Mouse (Mus musculus) limb, embryonic 10.5 days (tissue): ENCODE results near the gene Pkig. TPM values are rescaled to one million over a fixed set of nuclear protein-coding genes. Genes with fewer than 3 reads are reported as not detected.

Experiments
- DNase-seq: peaks from one replicate; pipeline ENCODE4 v3.0.0-alpha.2; 2017; ENCODE audit warnings: low spot score
- H3K27ac ChIP-seq: fragments of 300-500 bp; sonication (generic); 2 replicates; pipeline ENCODE4 v1.5.1; 2016; ENCODE audit warnings: mild to moderate bottlenecking
- H3K27me3 ChIP-seq: fragments of 300-500 bp; sonication (generic); 2 replicates; pipeline ENCODE4 v1.6.1; 2016; ENCODE audit warnings: low read depth, mild to moderate bottlenecking; ENCODE audit not compliant: poor library complexity, severe bottlenecking
- H3K36me3 ChIP-seq: fragments of 300-500 bp; sonication (generic); 2 replicates; pipeline ENCODE4 v1.6.1; 2016; ENCODE audit warnings: mild to moderate bottlenecking, moderate library complexity
- H3K4me1 ChIP-seq: fragments of 300-500 bp; sonication (generic); 2 replicates; pipeline ENCODE4 v1.6.1; 2016
- H3K4me3 ChIP-seq: fragments of 300-500 bp; sonication (generic); 2 replicates; pipeline ENCODE4 v1.5.1; 2016; ENCODE audit warnings: mild to moderate bottlenecking, moderate library complexity
- H3K9me3 ChIP-seq: fragments of 300-500 bp; sonication (generic); replicated peaks from 2 replicates; pipeline ENCODE4 v1.6.1; 2016; ENCODE audit warnings: mild to moderate bottlenecking
- WGBS: fragments of 180-500 bp; shearing (Covaris S2); methylation state at CpG from one replicate; pipeline ENCODE4 v1.1.7; 2016; 5-methylcytosine and 5-hydroxymethylcytosine counted together
- polyA plus RNA-seq: library from polyadenylated mRNA; unstranded; fragments of >200 nt; fragmentation: Nextera tagmentation; extraction: Ambion mirVana; gene quantifications from 2 replicates; pipeline ENCODE4 v1.2.1, GENCODE M21; 2016

Gene Pkig
- polyA plus RNA-seq, 1 experiment from 2014 or later = 191 TPM

- Histone ChIP-seq H3K4me1 (no peaks in the 10 kb centered on the region), H3K4me3 (no peak overlapping the region), H3K9me3 (no peaks in the 10 kb centered on the region), H3K27ac (no peak overlapping the region), H3K27me3 (no peaks in the 10 kb centered on the region), H3K36me3 (peaks cover 44% of the 10 kb centered on the region)
- WGBS = 94% methylated on average over 9 of the region's 9 CpGs
- no peak for DNase-seq
Measured at GRCm38 (mm10) chr2:163735163-163735562, 77.0 kb downstream of the Pkig start.

GRCm38 (mm10) chr2:163735980-163736379 is 77.8 kb downstream of the Pkig start:
- H3K4me3 ChIP-seq = no peak overlapping the region
- H3K27ac ChIP-seq = no peak overlapping the region
- H3K27me3 ChIP-seq = no peaks in the 10 kb centered on the region
- no peak for DNase-seq
- no peaks in the 10 kb centered on the region for H3K9me3 ChIP-seq
- peaks cover 36% of the 10 kb centered on the region for H3K36me3 ChIP-seq
- WGBS = 89% methylated on average over 6 of the region's 6 CpGs
- no peaks in the 10 kb centered on the region for H3K4me1 ChIP-seq

- no peaks in the 10 kb centered on the region for H3K36me3 ChIP-seq
- H3K4me1 ChIP-seq = peaks cover 12% of the 10 kb centered on the region
- WGBS = 79% methylated on average over 5 of the region's 5 CpGs
- no peaks in the 10 kb centered on the region for H3K9me3 ChIP-seq
- H3K27ac ChIP-seq = no peak overlapping the region
- H3K4me3 ChIP-seq = no peak overlapping the region
- no peak for DNase-seq
- no peaks in the 10 kb centered on the region for H3K27me3 ChIP-seq
Measured at GRCm38 (mm10) chr2:163742656-163743055, 84.5 kb downstream of the Pkig start.

GRCm38 (mm10) chr2:163743357-163743756 is 85.2 kb downstream of the Pkig start:
- H3K36me3 ChIP-seq = no peaks in the 10 kb centered on the region
- DNase-seq = no peak
- H3K4me3 ChIP-seq = no peak overlapping the region
- peaks cover 4% of the 10 kb centered on the region for H3K27me3 ChIP-seq
- no peaks in the 10 kb centered on the region for H3K9me3 ChIP-seq
- WGBS = 46% methylated on average over 6 of the region's 6 CpGs
- H3K4me1 ChIP-seq = peaks cover 18% of the 10 kb centered on the region
- H3K27ac ChIP-seq = no peak overlapping the region

GRCm38 (mm10) chr2:163744801-163745570 is 86.8 kb downstream of the Pkig start:
- Histone ChIP-seq H3K27ac (no peak overlapping the region), H3K4me1 (peaks cover 33% of the 10 kb centered on the region), H3K27me3 (peaks cover 17% of the 10 kb centered on the region), H3K4me3 (no peak overlapping the region), H3K36me3 (no peaks in the 10 kb centered on the region), H3K9me3 (no peaks in the 10 kb centered on the region)
- WGBS = 86% methylated on average over 10 of the region's 10 CpGs
- no peak for DNase-seq

GRCm38 (mm10) chr2:163749647-163750611 is 91.7 kb downstream of the Pkig start, which contains the start of gene Ada:
Gene Ada (minus strand): TSS chr2:163750239.
- under 1% methylated on average over 53 of the region's 57 CpGs for WGBS
- peaks cover 30% of the 10 kb centered on the region for H3K27me3 ChIP-seq
- H3K27ac ChIP-seq = peak within 1 kb of the TSS; percentile 83
- H3K9me3 ChIP-seq = no peaks in the 10 kb centered on the region
- peaks cover 30% of the 10 kb centered on the region for H3K4me1 ChIP-seq
- no peaks in the 10 kb centered on the region for H3K36me3 ChIP-seq
- H3K4me3 ChIP-seq = peak within 1 kb of the TSS; percentile 69
- peak; percentile 87 for DNase-seq

GRCm38 (mm10) chr2:163754228-163754627 is 96.0 kb downstream of the Pkig start:
- Histone ChIP-seq H3K4me3 (no peak overlapping the region), H3K4me1 (peaks cover 14% of the 10 kb centered on the region), H3K27ac (no peak overlapping the region), H3K9me3 (no peaks in the 10 kb centered on the region), H3K27me3 (peaks cover 18% of the 10 kb centered on the region), H3K36me3 (no peaks in the 10 kb centered on the region)
- 60% methylated on average over 5 of the region's 5 CpGs for WGBS
- DNase-seq = no peak

- H3K4me1 ChIP-seq = no peaks in the 10 kb centered on the region
- H3K4me3 ChIP-seq = no peak overlapping the region
- H3K27ac ChIP-seq = no peak overlapping the region
Measured at GRCm38 (mm10) chr2:163756723-163757122, 98.5 kb downstream of the Pkig start.

GRCm38 (mm10) chr2:163758146-163758545 is 100.0 kb downstream of the Pkig start:
- DNase-seq = no peak
- Histone ChIP-seq H3K36me3 (no peaks in the 10 kb centered on the region), H3K27ac (no peak overlapping the region), H3K4me3 (no peak overlapping the region), H3K4me1 (no peaks in the 10 kb centered on the region), H3K9me3 (no peaks in the 10 kb centered on the region), H3K27me3 (no peaks in the 10 kb centered on the region)
- 85% methylated on average over 2 of the region's 2 CpGs for WGBS

More at GRCm38 (mm10) chr2:163756723-163757122, 98.5 kb downstream of the Pkig start:
- no peaks in the 10 kb centered on the region for H3K9me3 ChIP-seq
- H3K27me3 ChIP-seq = no peaks in the 10 kb centered on the region
- no peaks in the 10 kb centered on the region for H3K36me3 ChIP-seq
- DNase-seq = no peak
- WGBS = 66% methylated on average over 2 of the region's 2 CpGs

GRCm38 (mm10) chr2:163760589-163760988 is 102.4 kb downstream of the Pkig start:
- no peak overlapping the region for H3K27ac ChIP-seq
- DNase-seq = no peak
- no peaks in the 10 kb centered on the region for H3K9me3 ChIP-seq
- H3K27me3 ChIP-seq = no peaks in the 10 kb centered on the region
- H3K36me3 ChIP-seq = no peaks in the 10 kb centered on the region
- no peak overlapping the region for H3K4me3 ChIP-seq
- 78% methylated on average over 6 of the region's 6 CpGs for WGBS
- no peaks in the 10 kb centered on the region for H3K4me1 ChIP-seq

- Histone ChIP-seq H3K36me3 (no peaks in the 10 kb centered on the region), H3K4me3 (no peak overlapping the region), H3K4me1 (no peaks in the 10 kb centered on the region), H3K27ac (no peak overlapping the region), H3K27me3 (no peaks in the 10 kb centered on the region), H3K9me3 (no peaks in the 10 kb centered on the region)
- DNase-seq = no peak
- 90% methylated on average over 7 of the region's 7 CpGs for WGBS
Measured at GRCm38 (mm10) chr2:163761402-163761801, 103.2 kb downstream of the Pkig start.

GRCm38 (mm10) chr2:163766261-163766660 is 108.1 kb downstream of the Pkig start:
- no peak overlapping the region for H3K4me3 ChIP-seq
- H3K27ac ChIP-seq = no peak overlapping the region
- H3K4me1 ChIP-seq = no peaks in the 10 kb centered on the region
- no peaks in the 10 kb centered on the region for H3K36me3 ChIP-seq
- no peak for DNase-seq
- no peaks in the 10 kb centered on the region for H3K27me3 ChIP-seq
- no peaks in the 10 kb centered on the region for H3K9me3 ChIP-seq

GRCm38 (mm10) chr2:163766890-163767289 is 108.7 kb downstream of the Pkig start:
- no peaks in the 10 kb centered on the region for H3K27me3 ChIP-seq
- H3K36me3 ChIP-seq = no peaks in the 10 kb centered on the region
- no peak for DNase-seq
- H3K4me1 ChIP-seq = no peaks in the 10 kb centered on the region
- WGBS = 77% methylated on average over 1 of the region's 1 CpGs
- H3K9me3 ChIP-seq = no peaks in the 10 kb centered on the region
- H3K27ac ChIP-seq = no peak overlapping the region
- no peak overlapping the region for H3K4me3 ChIP-seq
